Mouse (Mus musculus): ENCODE results near the gene Midn. TPM values are rescaled to one million over a fixed set of nuclear protein-coding genes. Genes with fewer than 3 reads are reported as not detected.
"Not testable (repeated sequence)": the region's sequence is repeated elsewhere in the genome, so short reads cannot be mapped to it uniquely, and the experiment has no call there.

Midn gene
- polyA plus RNA-seq, 1 experiment from 2014 or later, result 28.9 TPM

- ATAC-seq (replicated peaks; ENCODE audit: low FRiP score, low TSS enrichment, low read depth) (no peak), DNase-seq (ENCODE audit: low spot score) (peak; percentile 83)
- Histone ChIP-seq H3K36me3 (ENCODE audit: control insufficient read depth, insufficient read depth, low read length) (peaks cover 10% of the 10 kb centered on the region), H3K27ac (ENCODE audit: low read depth) (peak overlapping the region; percentile 84), H3K27me3 (replicated peaks; ENCODE audit: control insufficient read depth, insufficient read depth, low read length) (no peaks in the 10 kb centered on the region), H3K4me2 (ENCODE audit: low read length) (peak overlapping the region; percentile 56), H3K4me3 (ENCODE audit: low read depth, low read length) (peak overlapping the region; percentile 33; the same call in 1 of the 2 replicates), H3K9ac (ENCODE audit: low read length) (peak overlapping the region; percentile 20; the same call in 1 of the 2 replicates), H3K9me3 (ENCODE audit: control insufficient read depth, low read length) (no peaks in the 10 kb centered on the region), H3K4me1 (replicated peaks; ENCODE audit: control insufficient read depth, insufficient read depth, low read length) (peaks cover 81% of the 10 kb centered on the region)
- WGBS, result 4% methylated on average over 7 of the region's 7 CpGs
Observed at GRCm38 (mm10) chr10:80161522-80162242, 13.6 kb downstream of the Midn start.

DNA sequence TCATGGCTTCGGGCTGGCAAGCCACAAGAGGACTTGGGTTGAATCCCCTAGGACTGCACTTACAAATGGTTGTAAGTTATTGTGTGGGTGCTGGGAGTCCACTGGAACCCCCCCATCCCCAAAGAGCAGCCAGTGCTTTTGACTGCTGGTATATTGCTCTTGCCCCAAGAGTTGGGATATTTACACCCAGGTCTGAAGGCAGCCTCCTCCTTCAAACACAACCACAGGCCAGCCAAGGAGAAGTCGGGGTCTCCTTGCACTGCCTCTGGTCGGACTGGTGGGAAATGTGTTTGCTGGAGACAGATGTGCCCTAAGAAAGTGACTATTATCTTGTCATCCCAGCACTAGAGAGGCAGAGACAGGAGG lies 14.2 kb downstream of the Midn start:
- Histone ChIP-seq H3K9me3 (ENCODE audit: control insufficient read depth, low read length) (no peaks in the 10 kb centered on the region), H3K27me3 (replicated peaks; ENCODE audit: control insufficient read depth, insufficient read depth, low read length) (no peaks in the 10 kb centered on the region), H3K4me1 (replicated peaks; ENCODE audit: control insufficient read depth, insufficient read depth, low read length) (peaks cover 80% of the 10 kb centered on the region), H3K27ac (ENCODE audit: low read depth) (peak overlapping the region; percentile 84), H3K4me2 (ENCODE audit: low read length) (peak overlapping the region; percentile 56; the same call in 1 of the 2 replicates), H3K9ac (ENCODE audit: low read length) (no peak overlapping the region), H3K36me3 (ENCODE audit: control insufficient read depth, insufficient read depth, low read length) (peaks cover 5% of the 10 kb centered on the region), H3K4me3 (ENCODE audit: low read depth, low read length) (no peak overlapping the region)
- DNase-seq (ENCODE audit: low spot score), result no peak
- 74% methylated on average over 3 of the region's 3 CpGs for whole genome bisulfite sequencing
- no peak for ATAC-seq (replicated peaks; ENCODE audit: low FRiP score, low TSS enrichment, low read depth)

DNA sequence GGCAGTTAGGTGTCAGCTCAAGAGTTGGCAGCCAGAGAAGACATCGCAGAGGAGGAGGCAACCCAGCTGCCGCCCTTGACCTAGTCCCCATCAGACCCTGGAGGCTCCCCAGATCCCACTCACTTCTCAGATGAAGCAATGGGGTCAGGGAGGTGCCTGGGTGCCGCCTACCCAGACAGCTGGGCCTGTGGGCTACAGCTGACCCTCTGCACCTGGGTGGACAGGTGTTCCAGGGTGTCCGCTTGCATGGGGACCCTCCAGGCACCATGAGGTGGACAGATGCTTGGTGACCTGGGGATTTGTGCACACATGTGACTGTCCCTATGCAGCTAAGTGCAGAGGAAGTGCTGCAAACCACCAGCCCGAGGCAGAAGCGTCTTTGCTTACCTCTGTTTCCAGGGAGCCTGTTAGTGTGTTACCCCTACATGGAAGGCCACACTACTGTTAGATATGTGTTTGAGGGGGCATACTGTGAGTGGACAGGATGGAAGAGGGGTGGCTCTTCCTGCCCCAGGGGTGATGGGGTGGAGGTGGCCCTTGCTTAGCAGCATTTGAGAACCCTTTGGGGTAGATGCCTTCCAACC lies 14.7 kb downstream of the Midn start:
- peak overlapping the region; percentile 84 for H3K27ac ChIP-seq (ENCODE audit: low read depth)
- peaks cover 74% of the 10 kb centered on the region for H3K4me1 ChIP-seq (replicated peaks; ENCODE audit: control insufficient read depth, insufficient read depth, low read length)
- H3K9me3 ChIP-seq (ENCODE audit: control insufficient read depth, low read length), result no peaks in the 10 kb centered on the region
- no peak overlapping the region for H3K4me3 ChIP-seq (ENCODE audit: low read depth, low read length)
- WGBS, result 70% methylated on average over 6 of the region's 6 CpGs
- H3K4me2 ChIP-seq (ENCODE audit: low read length), result no peak overlapping the region
- H3K27me3 ChIP-seq (replicated peaks; ENCODE audit: control insufficient read depth, insufficient read depth, low read length), result no peaks in the 10 kb centered on the region
- DNase-seq (ENCODE audit: low spot score), result no peak
- no peak overlapping the region for H3K9ac ChIP-seq (ENCODE audit: low read length)
- H3K36me3 ChIP-seq (ENCODE audit: control insufficient read depth, insufficient read depth, low read length), result no peaks in the 10 kb centered on the region
- ATAC-seq (replicated peaks; ENCODE audit: low FRiP score, low TSS enrichment, low read depth), result no peak

- H3K4me1 ChIP-seq (replicated peaks; ENCODE audit: control insufficient read depth, insufficient read depth, low read length), result peaks cover 73% of the 10 kb centered on the region
- H3K9ac ChIP-seq (ENCODE audit: low read length), result no peak overlapping the region
- H3K27ac ChIP-seq (ENCODE audit: low read depth), result no peak overlapping the region
Observed at GRCm38 (mm10) chr10:80163721-80164120, 15.6 kb downstream of the Midn start.

DNA sequence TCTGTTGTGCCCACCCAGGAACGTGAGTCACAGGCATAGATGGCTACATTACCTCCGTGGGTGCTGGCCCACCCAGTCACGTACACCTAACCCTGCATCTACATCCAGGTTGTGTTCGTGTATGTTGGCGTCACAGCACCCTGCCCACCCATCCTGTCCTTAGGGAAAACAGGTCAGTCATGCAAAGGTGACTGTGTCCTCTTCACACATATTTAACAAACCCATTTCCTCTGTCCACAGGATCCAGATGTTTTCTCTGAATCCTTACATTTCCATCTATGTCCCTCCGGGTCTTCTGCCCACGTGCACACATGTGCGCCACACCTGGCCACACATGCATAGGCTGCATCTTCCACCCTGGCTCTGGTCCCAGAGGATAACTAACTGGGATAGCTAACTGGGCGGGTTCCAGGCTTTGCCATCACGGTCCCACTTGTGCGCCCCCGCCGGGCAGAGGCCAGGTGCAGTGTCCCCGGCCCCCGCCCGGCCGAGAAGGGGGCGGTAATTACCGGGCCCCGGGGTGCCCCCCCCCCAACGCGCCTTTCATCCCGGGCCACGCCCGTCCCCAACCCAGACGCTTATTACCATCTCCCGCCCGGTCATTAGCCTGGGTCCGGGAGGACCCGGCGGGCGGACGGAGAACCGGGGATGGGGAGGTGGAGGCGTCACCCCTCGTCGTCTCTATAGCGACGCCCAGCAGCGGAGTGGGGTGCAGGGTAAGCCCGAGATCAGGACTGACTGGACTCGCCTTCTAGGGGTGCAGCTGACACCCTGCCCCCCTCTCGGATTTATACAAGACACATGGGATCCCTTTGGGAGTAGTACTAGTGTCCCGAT lies 16.3 kb downstream of the Midn start:
- H3K4me2 ChIP-seq (ENCODE audit: low read length), result peak overlapping the region; percentile 96
- H3K27me3 ChIP-seq (replicated peaks; ENCODE audit: control insufficient read depth, insufficient read depth, low read length), result no peaks in the 10 kb centered on the region
- peak overlapping the region; percentile 37 for H3K4me3 ChIP-seq (ENCODE audit: low read depth, low read length)
- H3K4me1 ChIP-seq (replicated peaks; ENCODE audit: control insufficient read depth, insufficient read depth, low read length), result peaks cover 73% of the 10 kb centered on the region
- peak overlapping the region; percentile 45 for H3K9ac ChIP-seq (ENCODE audit: low read length)
- no peaks in the 10 kb centered on the region for H3K9me3 ChIP-seq (ENCODE audit: control insufficient read depth, low read length)
- H3K27ac ChIP-seq (ENCODE audit: low read depth), result peak overlapping the region; percentile 33; the same call in 1 of the 2 replicates
- peak; percentile 1; the same call in 1 of the 2 replicates for ATAC-seq (replicated peaks; ENCODE audit: low FRiP score, low TSS enrichment, low read depth)
- DNase-seq (ENCODE audit: low spot score), result no peak
- 9% methylated on average over 44 of the region's 44 CpGs for WGBS
- H3K36me3 ChIP-seq (ENCODE audit: control insufficient read depth, insufficient read depth, low read length), result no peaks in the 10 kb centered on the region

More at GRCm38 (mm10) chr10:80163721-80164120, 15.6 kb downstream of the Midn start:
- ATAC-seq (replicated peaks; ENCODE audit: low FRiP score, low TSS enrichment, low read depth) (no peak), DNase-seq (ENCODE audit: low spot score) (no peak)
- no peak overlapping the region for H3K4me3 ChIP-seq (ENCODE audit: low read depth, low read length)
- WGBS, result 72% methylated on average over 8 of the region's 8 CpGs
- H3K4me2 ChIP-seq (ENCODE audit: low read length), result no peak overlapping the region
- no peaks in the 10 kb centered on the region for H3K27me3 ChIP-seq (replicated peaks; ENCODE audit: control insufficient read depth, insufficient read depth, low read length)
- H3K36me3 ChIP-seq (ENCODE audit: control insufficient read depth, insufficient read depth, low read length), result no peaks in the 10 kb centered on the region
- H3K9me3 ChIP-seq (ENCODE audit: control insufficient read depth, low read length), result no peaks in the 10 kb centered on the region

DNA sequence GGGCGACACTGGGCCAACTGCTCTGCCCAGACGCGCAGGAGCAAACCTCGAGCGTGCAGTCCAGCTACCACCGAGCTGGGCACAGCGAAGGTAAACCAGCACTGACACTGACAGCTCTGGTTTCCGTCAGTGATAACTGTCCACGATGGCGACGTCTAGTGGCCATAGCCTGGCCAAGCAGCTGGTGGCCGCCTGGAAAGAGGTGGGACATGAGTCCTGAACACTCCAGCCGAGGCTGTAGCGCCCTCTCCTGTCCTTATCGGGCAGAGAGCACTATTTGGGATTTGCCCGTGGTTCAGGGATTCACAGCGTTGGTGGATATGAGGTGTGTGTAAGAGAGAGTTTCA lies 16.9 kb downstream of the Midn start:
- Histone ChIP-seq H3K4me2 (ENCODE audit: low read length) (peak overlapping the region; percentile 96), H3K36me3 (ENCODE audit: control insufficient read depth, insufficient read depth, low read length) (peaks cover 2% of the 10 kb centered on the region), H3K4me3 (ENCODE audit: low read depth, low read length) (peak overlapping the region; percentile 37), H3K9ac (ENCODE audit: low read length) (no peak overlapping the region), H3K27ac (ENCODE audit: low read depth) (peak overlapping the region; percentile 33; the same call in 1 of the 2 replicates), H3K9me3 (ENCODE audit: control insufficient read depth, low read length) (no peaks in the 10 kb centered on the region), H3K4me1 (replicated peaks; ENCODE audit: control insufficient read depth, insufficient read depth, low read length) (peaks cover 73% of the 10 kb centered on the region), H3K27me3 (replicated peaks; ENCODE audit: control insufficient read depth, insufficient read depth, low read length) (no peaks in the 10 kb centered on the region)
- peak; percentile 97 for DNase-seq (ENCODE audit: low spot score)
- peak; percentile 13 for ATAC-seq (replicated peaks; ENCODE audit: low FRiP score, low TSS enrichment, low read depth)
- under 1% methylated on average over 17 of the region's 17 CpGs for WGBS

DNA sequence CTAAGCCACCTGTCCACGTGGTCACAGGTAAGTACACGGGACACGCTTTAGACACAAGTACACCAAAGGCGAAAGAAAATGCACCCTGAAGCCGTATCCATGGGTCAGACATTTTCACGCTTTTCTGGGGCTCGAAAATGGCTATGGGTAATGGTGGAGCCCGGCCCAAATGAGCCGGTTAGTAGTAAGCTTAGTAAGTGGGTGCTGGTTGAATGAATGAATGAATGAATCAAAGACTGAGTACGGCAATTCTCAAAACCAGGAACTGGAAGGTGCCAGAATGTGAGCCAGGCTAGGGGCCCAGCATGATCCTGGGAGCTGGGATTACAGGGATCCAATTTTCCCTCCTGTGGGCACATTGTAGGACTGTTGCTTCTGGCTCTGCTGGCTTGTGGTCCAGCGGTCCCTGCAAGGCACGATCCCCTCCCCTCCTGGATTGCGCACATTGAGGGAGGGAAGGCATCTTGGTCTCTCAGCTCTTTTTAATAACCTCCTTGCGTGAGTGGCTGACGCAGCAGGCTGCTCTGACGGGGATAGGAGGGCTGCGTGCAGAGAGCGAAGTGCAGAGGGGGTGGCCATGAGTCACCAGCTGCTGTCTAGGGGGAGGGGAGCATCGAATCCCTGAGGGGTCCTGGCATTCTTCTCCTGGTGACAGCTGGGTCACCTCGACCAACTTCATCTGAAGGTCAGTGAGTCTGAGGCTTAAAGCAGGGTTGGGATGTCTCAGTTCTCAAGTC lies 17.5 kb downstream of the Midn start, which contains the start of gene Cirbp:
TSS of gene Cirbp (plus strand) at position 594 of the 737 bp plus-strand sequence.
- DNase-seq (ENCODE audit: low spot score), result peak; percentile 72
- H3K9me3 ChIP-seq (ENCODE audit: control insufficient read depth, low read length), result no peaks in the 10 kb centered on the region
- H3K4me3 ChIP-seq (ENCODE audit: low read depth, low read length), result peak within 1 kb of the TSS; percentile 37
- WGBS, result 14% methylated on average over 20 of the region's 20 CpGs
- H3K27ac ChIP-seq (ENCODE audit: low read depth), result peak within 1 kb of the TSS; percentile 98
- peaks cover 69% of the 10 kb centered on the region for H3K4me1 ChIP-seq (replicated peaks; ENCODE audit: control insufficient read depth, insufficient read depth, low read length)
- H3K9ac ChIP-seq (ENCODE audit: low read length), result no peak within 1 kb of the TSS
- H3K36me3 ChIP-seq (ENCODE audit: control insufficient read depth, insufficient read depth, low read length), result peaks cover 8% of the 10 kb centered on the region
- no peaks in the 10 kb centered on the region for H3K27me3 ChIP-seq (replicated peaks; ENCODE audit: control insufficient read depth, insufficient read depth, low read length)
- peak within 1 kb of the TSS; percentile 96 for H3K4me2 ChIP-seq (ENCODE audit: low read length)
- no peak for ATAC-seq (replicated peaks; ENCODE audit: low FRiP score, low TSS enrichment, low read depth)

DNA sequence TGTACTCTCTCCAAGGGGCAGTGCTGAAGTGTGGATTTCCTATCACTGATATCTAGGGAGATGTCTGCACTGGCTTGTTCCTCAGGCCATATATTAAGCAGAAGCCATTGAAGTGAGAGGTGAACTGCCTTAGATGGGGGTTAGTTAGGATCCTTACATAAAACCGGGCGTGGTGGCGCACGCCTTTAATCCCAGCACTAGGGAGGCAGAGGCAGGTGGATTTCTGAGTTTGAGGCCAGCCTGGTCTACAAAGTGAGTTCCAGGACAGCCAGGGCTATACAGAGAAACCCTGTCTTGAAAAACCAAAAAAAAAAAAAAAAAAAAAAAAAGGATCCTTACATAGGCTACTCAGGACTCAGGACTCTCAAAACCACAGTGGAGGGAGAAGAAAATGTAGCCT lies 18.1 kb downstream of the Midn start:
- H3K9ac ChIP-seq (ENCODE audit: low read length), result not testable (repeated sequence)
- 80% methylated on average over 4 of the region's 4 CpGs for WGBS

More for the DNA sequence above, 18.1 kb downstream of the Midn start:
- H3K4me1 ChIP-seq (replicated peaks; ENCODE audit: control insufficient read depth, insufficient read depth, low read length), result peaks cover 63% of the 10 kb centered on the region
- peaks cover 14% of the 10 kb centered on the region for H3K36me3 ChIP-seq (ENCODE audit: control insufficient read depth, insufficient read depth, low read length)
- H3K4me3 ChIP-seq (ENCODE audit: low read depth, low read length); DNase-seq (ENCODE audit: low spot score); ATAC-seq (replicated peaks; ENCODE audit: low FRiP score, low TSS enrichment, low read depth); H3K27me3 ChIP-seq (replicated peaks; ENCODE audit: control insufficient read depth, insufficient read depth, low read length); H3K9me3 ChIP-seq (ENCODE audit: control insufficient read depth, low read length): not testable (repeated sequence)
- peak overlapping the region; percentile 96 for H3K4me2 ChIP-seq (ENCODE audit: low read length)
- peak overlapping the region; percentile 35; the same call in 1 of the 2 replicates for H3K27ac ChIP-seq (ENCODE audit: low read depth)
